Mouse (Mus musculus): ENCODE measurements around the gene Tgif2. TPM values are rescaled to one million over a fixed set of nuclear protein-coding genes. Genes with fewer than 3 reads are reported as not detected.
A peak's percentile ranks its signal among the peaks of the same experiment; 100 is the strongest.
"Not testable (repeated sequence)": the region's sequence is repeated elsewhere in the genome, so short reads cannot be mapped to it uniquely, and the experiment has no call there.

Gene Tgif2
- total RNA-seq, 2 experiments from 2014 or later = 1.8 to 3.1 TPM

GRCm38 (mm10) chr2:156841841-156842706 is 2.3 kb downstream of the Tgif2 start:
- peak in 1 of 2 experiments; percentile 55 for DNase-seq (ENCODE audit: extremely low spot score in 1 of 2, low spot score in 2 of 2)
- intact Hi-C loops (cut with DNase I) = no loop called here

GRCm38 (mm10) chr2:156842711-156843110 is 2.9 kb downstream of the Tgif2 start:
- intact Hi-C loops (cut with DNase I) = no loop called here
- DNase-seq (ENCODE audit: extremely low spot score in 1 of 2, low spot score in 2 of 2) = no peak

GRCm38 (mm10) chr2:156843331-156843730 is 3.5 kb downstream of the Tgif2 start:
- intact Hi-C loops (cut with DNase I) = no loop called here

DNA sequence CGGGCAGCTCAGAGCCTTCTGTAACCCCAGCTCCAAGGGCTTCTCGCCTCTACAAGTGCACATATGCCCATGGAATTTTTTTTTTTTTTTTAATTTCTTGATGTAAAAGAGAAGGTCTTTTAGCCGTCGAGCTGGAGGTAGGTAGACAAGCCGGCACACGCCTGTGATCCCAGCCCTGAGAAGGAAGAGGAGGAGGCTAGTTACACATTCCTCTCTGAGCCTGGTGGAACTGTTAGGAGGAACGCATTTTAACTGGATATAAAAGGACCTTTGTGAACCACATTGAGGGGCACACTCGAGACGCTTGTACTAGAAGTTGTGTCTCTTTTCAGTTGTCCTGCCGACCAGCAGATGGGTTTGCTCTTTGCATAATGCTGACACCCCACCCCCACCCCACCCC is 4.9 kb downstream of the Tgif2 start:
- no peak for DNase-seq (ENCODE audit: extremely low spot score in 1 of 2, low spot score in 2 of 2)
- intact Hi-C loops (cut with DNase I) = no loop called here

More at GRCm38 (mm10) chr2:156843331-156843730, 3.5 kb downstream of the Tgif2 start:
- no peak for DNase-seq (ENCODE audit: extremely low spot score in 1 of 2, low spot score in 2 of 2)

DNA sequence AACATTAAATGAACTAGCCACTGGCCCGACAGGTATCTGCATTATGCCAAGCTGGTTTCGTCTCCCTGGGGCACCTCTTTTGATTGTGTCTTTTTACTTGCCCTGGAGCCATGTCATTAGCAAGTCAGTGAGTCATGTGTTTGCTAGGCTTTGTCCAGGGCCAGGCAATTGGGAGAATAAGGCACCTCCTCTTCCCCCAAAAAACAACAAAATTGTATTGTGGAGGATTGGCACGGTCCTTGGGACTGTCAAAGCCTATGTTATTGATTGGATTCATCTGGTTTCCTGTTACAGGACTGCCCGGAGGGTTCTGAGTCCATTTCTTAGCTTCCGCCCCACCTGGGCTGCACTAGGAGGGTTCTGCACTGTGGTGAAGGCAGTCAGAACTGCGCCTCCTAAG is 7.8 kb downstream of the Tgif2 start:
- intact Hi-C loops (cut with DNase I) = no loop called here
- DNase-seq (ENCODE audit: extremely low spot score in 1 of 2, low spot score in 2 of 2) = no peak

- DNase-seq (ENCODE audit: extremely low spot score in 1 of 2, low spot score in 2 of 2) = no peak
- intact Hi-C loops (cut with DNase I) = no loop called here
Measured at GRCm38 (mm10) chr2:156848526-156849182, 8.8 kb downstream of the Tgif2 start.

DNA sequence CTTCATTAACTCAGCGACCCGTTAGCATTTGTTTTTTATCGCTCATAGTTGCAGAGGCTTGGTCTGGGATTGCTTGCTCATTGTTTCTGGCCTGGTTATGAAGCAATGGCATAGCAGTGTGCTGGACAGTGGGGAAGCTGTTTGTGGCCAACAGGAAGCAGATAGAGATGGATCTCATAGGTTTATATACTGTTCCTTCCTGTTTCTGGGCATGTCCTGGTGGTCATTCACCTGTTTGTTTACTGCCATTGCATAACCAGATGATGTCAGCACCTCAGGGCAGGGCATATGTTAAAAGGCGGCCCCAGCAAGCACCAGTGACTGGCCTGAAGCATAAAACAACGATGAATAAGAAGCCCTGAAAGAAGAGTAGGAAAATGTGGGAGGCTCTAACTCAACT is 10.7 kb downstream of the Tgif2 start:
- intact Hi-C loops (cut with DNase I) = loop anchor here (10.0 kb wide), 1 partner anchor 306 kb away; the partner anchor contains the start of gene Aar2
- no peak for DNase-seq (ENCODE audit: extremely low spot score in 1 of 2, low spot score in 2 of 2)

DNA sequence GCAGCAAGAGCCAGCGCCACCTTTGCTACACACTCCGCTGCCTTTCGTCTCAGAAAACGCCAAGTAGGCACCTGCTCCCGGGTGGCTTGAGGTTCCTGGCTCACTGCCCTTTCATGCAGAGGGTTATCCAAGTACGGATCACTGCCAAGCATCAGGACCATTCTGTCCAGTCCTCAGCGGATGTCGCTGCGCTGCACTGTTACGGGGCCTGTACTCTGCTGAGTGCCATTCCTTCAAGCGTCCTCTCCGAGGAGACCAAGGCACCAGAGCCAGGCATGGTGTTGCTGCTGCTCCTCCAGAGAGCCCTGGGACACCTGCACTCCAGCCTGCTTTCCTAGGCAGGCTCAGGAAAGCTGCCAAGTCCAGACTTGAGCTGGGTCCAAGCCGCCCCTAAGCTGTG is 13.8 kb downstream of the Tgif2 start:
- intact Hi-C loops (cut with DNase I) = loop anchor here (10.0 kb wide), 1 partner anchor 309 kb away; the partner anchor contains the start of gene Aar2
- not testable (repeated sequence) for DNase-seq (ENCODE audit: extremely low spot score in 1 of 2, low spot score in 2 of 2)

GRCm38 (mm10) chr2:156853999-156854771 is 14.4 kb downstream of the Tgif2 start:
- DNase-seq (ENCODE audit: extremely low spot score in 1 of 2, low spot score in 2 of 2) = peak in 1 of 2 experiments; percentile 49
- intact Hi-C loops (cut with DNase I) = loop anchor here (10.0 kb wide), 1 partner anchor 309 kb away; the partner anchor contains the start of gene Aar2

- DNase-seq (ENCODE audit: extremely low spot score in 1 of 2, low spot score in 2 of 2) = no peak
- intact Hi-C loops (cut with DNase I) = loop anchor here (2.0 to 10.0 kb wide), 2 partner anchors 50 to 312 kb away; partner anchors contain the start of gene Aar2
Measured at GRCm38 (mm10) chr2:156856311-156856710, 16.5 kb downstream of the Tgif2 start.

DNA sequence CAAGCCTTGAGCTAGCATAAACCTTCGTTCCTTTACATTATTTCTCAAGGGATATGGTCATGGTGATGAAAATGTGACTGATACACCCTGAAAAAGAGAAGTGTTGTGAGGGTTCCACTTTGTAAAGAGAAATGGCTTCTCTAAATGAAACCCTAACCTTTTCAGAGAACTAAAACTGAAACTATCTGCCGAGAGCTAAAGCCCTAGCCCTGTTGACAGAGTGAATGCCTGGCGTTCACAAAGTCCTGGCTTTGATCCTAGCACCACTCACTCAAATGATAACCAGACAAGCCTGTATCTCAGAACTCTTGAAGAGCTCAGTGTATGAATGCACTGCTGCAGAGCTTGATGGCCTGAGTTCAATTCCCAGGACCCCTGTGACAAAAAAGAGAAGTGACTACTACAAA is 17.6 kb downstream of the Tgif2 start:
- no peak for DNase-seq (ENCODE audit: extremely low spot score in 1 of 2, low spot score in 2 of 2)

GRCm38 (mm10) chr2:156857835-156858234 is 18.0 kb downstream of the Tgif2 start, which contains the start of gene 4930518I15Rik:
TSS of gene 4930518I15Rik (minus strand) at chr2:156857946.
- DNase-seq (ENCODE audit: extremely low spot score in 1 of 2, low spot score in 2 of 2) = no peak
- intact Hi-C loops (cut with DNase I) = loop anchor here (2.0 to 10.0 kb wide), 2 partner anchors 51 to 313 kb away; partner anchors contain the start of gene Aar2

More for the DNA sequence above, 17.6 kb downstream of the Tgif2 start:
- intact Hi-C loops (cut with DNase I) = loop anchor here (2.0 to 10.0 kb wide), 2 partner anchors 51 to 313 kb away; partner anchors contain the start of gene Aar2

GRCm38 (mm10) chr2:156858671-156859070 is 18.9 kb downstream of the Tgif2 start:
- intact Hi-C loops (cut with DNase I) = loop anchor here (10.0 kb wide), 1 partner anchor 314 kb away; the partner anchor contains the start of gene Aar2
- no peak for DNase-seq (ENCODE audit: extremely low spot score in 1 of 2, low spot score in 2 of 2)

- DNase-seq (ENCODE audit: extremely low spot score in 1 of 2, low spot score in 2 of 2) = peak; percentile 31 to 64
- intact Hi-C loops (cut with DNase I) = no loop called here
Measured at GRCm38 (mm10) chr2:156862041-156862717, 22.4 kb downstream of the Tgif2 start.

DNA sequence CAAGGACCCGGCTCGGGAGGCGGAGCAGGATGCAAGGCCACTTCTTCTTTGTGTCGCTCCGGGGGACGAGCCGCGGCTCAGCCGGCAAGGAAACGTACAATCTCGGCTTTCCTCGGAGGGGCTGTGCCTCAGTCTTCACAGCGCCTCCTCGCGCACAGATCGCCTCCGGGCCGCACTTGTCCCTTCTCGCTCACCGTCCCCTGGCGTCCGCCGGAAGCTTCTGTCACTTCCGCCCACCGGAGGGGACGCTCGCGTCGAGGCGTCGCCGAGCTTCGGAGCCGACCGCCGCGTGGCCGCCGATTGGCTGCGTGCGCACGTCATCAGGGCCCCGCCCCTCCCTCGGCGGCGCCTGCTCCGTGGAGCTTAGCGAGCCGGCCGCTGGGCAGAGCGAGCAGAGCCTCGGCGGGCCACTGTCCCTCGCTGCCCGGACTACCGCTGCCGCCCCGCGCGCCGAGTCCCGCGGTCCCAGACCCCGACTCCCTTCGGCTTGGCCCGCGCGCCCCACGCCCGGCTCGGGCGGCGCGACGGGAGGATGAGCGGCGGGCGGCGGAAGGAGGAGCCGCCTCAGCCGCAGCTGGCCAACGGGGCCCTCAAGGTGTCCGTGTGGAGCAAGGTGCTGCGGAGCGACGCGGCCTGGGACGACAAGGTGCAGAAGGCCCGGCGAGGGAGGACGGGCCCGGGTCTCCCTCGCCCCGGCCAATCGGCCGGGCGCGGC is 23.1 kb downstream of the Tgif2 start, which contains the start of gene Rab5if:
Gene Rab5if, plus strand, starts transcription at position 357 of the 715 bp plus-strand sequence.
- DNase-seq (ENCODE audit: extremely low spot score in 1 of 2, low spot score in 2 of 2) = peak; percentile 97 to 99
- intact Hi-C loops (cut with DNase I) = no loop called here

GRCm38 (mm10) chr2:156863487-156864160 is 23.8 kb downstream of the Tgif2 start:
- peak in 1 of 2 experiments; percentile 50 for DNase-seq (ENCODE audit: extremely low spot score in 1 of 2, low spot score in 2 of 2)
- intact Hi-C loops (cut with DNase I) = no loop called here

DNA sequence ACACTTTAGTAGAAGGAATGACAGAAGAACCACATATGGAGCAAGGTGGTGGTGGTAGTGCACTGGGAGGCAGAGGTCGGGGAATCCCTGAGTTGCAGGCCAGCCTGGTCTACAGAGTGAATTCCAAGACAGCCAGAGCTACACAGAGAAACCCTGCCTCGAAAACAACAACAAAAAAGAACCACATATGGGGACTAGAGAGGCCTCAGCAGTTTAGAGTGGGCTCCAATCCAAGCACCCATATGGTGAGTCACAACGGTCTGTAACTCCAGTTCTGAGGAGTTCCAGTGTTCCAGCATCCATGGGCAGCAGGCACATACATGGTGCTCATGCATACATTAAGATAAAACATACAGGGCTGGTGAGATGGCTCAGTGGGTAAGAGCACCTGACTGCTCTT is 24.7 kb downstream of the Tgif2 start:
- intact Hi-C loops (cut with DNase I) = no loop called here
- no peak for DNase-seq (ENCODE audit: extremely low spot score in 1 of 2, low spot score in 2 of 2)
